Mouse (Mus musculus) liver, embryonic 14.5 days (tissue): ENCODE results near the gene Tsc22d3.

ENCODE experiments used
- CTCF ChIP-seq: IDR thresholded peaks from 2 replicates; pipeline ENCODE4 v1.5.1; 2016; ENCODE audit warnings: antibody characterized with exemption, low read depth, control low read depth
- EP300 ChIP-seq: IDR thresholded peaks from 2 replicates; pipeline ENCODE4 v1.6.1; 2016; ENCODE audit warnings: antibody characterized with exemption, low read depth

DNA sequence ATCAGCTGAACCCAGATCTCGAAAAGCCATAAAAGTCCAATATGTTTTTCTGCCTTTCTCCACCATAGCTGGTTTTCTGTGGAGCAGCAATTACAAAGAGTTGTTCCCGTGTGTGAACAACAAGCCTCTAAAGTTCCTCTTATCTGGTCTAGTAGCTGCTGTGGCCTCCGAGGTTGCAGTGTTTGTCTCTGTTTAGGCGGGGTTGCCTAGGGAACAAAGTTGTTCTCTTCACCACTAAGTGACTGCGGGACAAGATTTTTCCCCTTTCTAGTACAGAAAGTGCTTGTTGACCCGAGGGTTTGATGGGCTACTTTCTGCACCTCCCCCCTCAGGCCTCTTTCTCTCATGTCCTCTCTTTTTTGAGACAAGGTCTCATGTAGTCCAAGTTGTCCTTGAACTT, 62.8 kb downstream of the Tsc22d3 start:
- no peak for TF ChIP-seq CTCF
- TF ChIP-seq EP300: no peak
